Mouse (Mus musculus): Measurements from ENCODE around the gene Slc6a20b. TPM values are rescaled to one million over a fixed set of nuclear protein-coding genes. Genes with fewer than 3 reads are reported as not detected.
A peak's percentile ranks its signal among the peaks of the same experiment; 100 is the strongest.
"Not testable (repeated sequence)": the region's sequence is repeated elsewhere in the genome, so short reads cannot be mapped to it uniquely, and the experiment has no call there.

Slc6a20b gene
- total RNA-seq (2021) (not detected), polyA plus RNA-seq (2012; rRNA removed) (0.02 TPM in 1 of 2 replicates, not detected in the other)
- long read RNA-seq: 0 reads

DNA sequence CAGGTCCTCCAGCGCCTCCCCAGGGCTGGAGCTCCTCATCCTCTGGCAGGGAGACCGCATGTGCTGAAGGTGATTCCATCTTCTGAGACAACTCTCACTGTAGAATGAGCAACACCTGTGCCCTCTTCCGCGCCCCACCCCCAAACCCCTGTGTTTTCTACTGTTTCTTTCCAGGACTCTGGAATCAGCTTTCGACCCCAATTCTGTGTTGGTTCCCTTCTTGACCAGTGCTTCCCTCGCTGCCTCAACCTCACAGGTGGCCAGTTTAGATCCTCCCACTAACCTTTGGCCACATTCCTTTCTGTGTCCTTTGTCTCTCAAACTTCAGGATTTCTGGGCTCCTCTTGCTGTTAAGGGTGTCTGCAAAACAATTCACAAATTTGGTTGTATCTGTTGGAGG lies at the start of gene Slc6a20b:
Slc6a20b (minus strand) TSS at position 285 of the 400 bp plus-strand sequence.
- no peak for DNase-seq
- Histone ChIP-seq H3K4me1 (ENCODE audit: control insufficient read depth, insufficient read depth, low read length) (no peaks in the 10 kb centered on the region), H3K4me3 (no peak within 1 kb of the TSS), H3K79me2 (replicated peaks; ENCODE audit: control insufficient read depth, insufficient read depth, low read length) (no peaks in the 10 kb centered on the region), H3K27me3 (ENCODE audit: control insufficient read depth, insufficient read depth, low read length) (no peaks in the 10 kb centered on the region), H3K27ac (no peak within 1 kb of the TSS), H3K36me3 (ENCODE audit: control insufficient read depth, insufficient read depth, low read length) (no peaks in the 10 kb centered on the region), H3K9ac (ENCODE audit: low read depth, low read length) (no peak within 1 kb of the TSS)
- TF ChIP-seq EP300 (IDR thresholded peaks at IDR 0.05; ENCODE audit: insufficient read depth, low read depth, low read length) (no peak), CTCF (IDR thresholded peaks at IDR 0.05) (no peak), POLR2A (IDR thresholded peaks at IDR 0.05; ENCODE audit: insufficient read depth, low read depth, low read length) (no peak)
- intact Hi-C loops (cut with DNase I): no loop called here
- 83% methylated on average over 6 of the region's 6 CpGs for WGBS

- H3K4me1 ChIP-seq (ENCODE audit: control insufficient read depth, insufficient read depth, low read length): no peaks in the 10 kb centered on the region
- no peaks in the 10 kb centered on the region for H3K36me3 ChIP-seq (ENCODE audit: control insufficient read depth, insufficient read depth, low read length)
- WGBS: 55% methylated on average over 2 of the region's 2 CpGs
- H3K79me2 ChIP-seq (replicated peaks; ENCODE audit: control insufficient read depth, insufficient read depth, low read length): no peaks in the 10 kb centered on the region
- peaks cover 9% of the 10 kb centered on the region for H3K27me3 ChIP-seq (ENCODE audit: control insufficient read depth, insufficient read depth, low read length)
- no peak overlapping the region for H3K4me3 ChIP-seq
- no peak overlapping the region for H3K9ac ChIP-seq (ENCODE audit: low read depth, low read length)
- TF ChIP-seq CTCF (IDR thresholded peaks at IDR 0.05): no peak
- no peak for TF ChIP-seq EP300 (IDR thresholded peaks at IDR 0.05; ENCODE audit: insufficient read depth, low read depth, low read length)
- TF ChIP-seq POLR2A (IDR thresholded peaks at IDR 0.05; ENCODE audit: insufficient read depth, low read depth, low read length): no peak
- intact Hi-C loops (cut with DNase I): no loop called here
- no peak for DNase-seq
- no peak overlapping the region for H3K27ac ChIP-seq
Observed at GRCm38 (mm10) chr9:123679198-123679597, 46.8 kb upstream of the Slc6a20b start.

DNA sequence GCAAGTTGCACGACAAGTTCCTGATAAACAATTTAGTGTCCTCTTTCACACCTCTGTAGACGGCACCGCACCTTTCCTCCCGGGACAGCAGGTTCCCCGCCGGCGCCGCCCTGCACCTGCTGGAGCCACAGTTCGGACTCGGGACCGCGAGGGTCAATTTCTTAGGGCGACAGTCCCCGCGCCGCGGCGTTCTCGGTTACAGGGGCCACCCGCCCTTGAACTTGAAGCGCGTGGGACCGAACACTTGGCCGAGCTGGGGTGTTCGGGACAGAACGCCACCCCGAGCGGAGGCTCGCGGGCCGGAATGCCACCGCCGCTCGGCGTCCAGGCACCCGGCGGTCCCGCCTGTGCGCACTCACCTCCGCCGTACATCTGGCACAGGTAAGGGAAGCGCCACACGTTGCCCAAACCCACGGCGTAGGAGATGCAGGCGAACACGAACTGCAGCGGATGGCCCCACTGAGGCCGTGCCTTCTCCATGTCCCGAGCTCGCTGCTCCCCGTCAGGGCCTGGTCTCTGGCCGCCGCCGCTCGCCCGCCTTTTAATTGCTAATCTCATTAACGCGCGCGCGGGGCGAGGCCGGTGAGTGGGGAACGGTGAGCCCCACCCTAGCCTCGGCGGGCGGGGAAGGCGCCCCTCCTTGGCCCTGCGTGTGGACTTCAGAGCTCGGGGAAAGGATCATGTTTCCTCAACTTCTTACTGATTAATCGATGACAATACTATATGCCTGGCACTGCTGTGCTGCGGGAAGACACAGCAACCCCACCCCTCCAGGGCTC lies 46.2 kb upstream of the Slc6a20b start, which contains the start of the genes Ccr9 and Slc6a20a:
Ccr9 (plus strand) TSS at position 113 of the 779 bp plus-strand sequence.
Slc6a20a (minus strand) TSS at position 559 of the 779 bp plus-strand sequence.
- no peak within 1 kb of the TSS for H3K9ac ChIP-seq (ENCODE audit: low read depth, low read length)
- H3K4me1 ChIP-seq (ENCODE audit: control insufficient read depth, insufficient read depth, low read length): no peaks in the 10 kb centered on the region
- peaks cover 12% of the 10 kb centered on the region for H3K27me3 ChIP-seq (ENCODE audit: control insufficient read depth, insufficient read depth, low read length)
- no peaks in the 10 kb centered on the region for H3K36me3 ChIP-seq (ENCODE audit: control insufficient read depth, insufficient read depth, low read length)
- intact Hi-C loops (cut with DNase I): no loop called here
- peak in 1 of 2 experiments; percentile 20 for DNase-seq
- no peak within 1 kb of the TSS for H3K27ac ChIP-seq
- TF ChIP-seq POLR2A (IDR thresholded peaks at IDR 0.05; ENCODE audit: insufficient read depth, low read depth, low read length) (no peak), CTCF (IDR thresholded peaks at IDR 0.05) (no peak), EP300 (IDR thresholded peaks at IDR 0.05; ENCODE audit: insufficient read depth, low read depth, low read length) (no peak)
- no peaks in the 10 kb centered on the region for H3K79me2 ChIP-seq (replicated peaks; ENCODE audit: control insufficient read depth, insufficient read depth, low read length)
- H3K4me3 ChIP-seq: no peak within 1 kb of the TSS; the same call in 1 of the 2 replicates
- WGBS: 2% methylated on average over 72 of the region's 73 CpGs

GRCm38 (mm10) chr9:123665645-123666044 lies 33.3 kb upstream of the Slc6a20b start:
- no peak overlapping the region for H3K9ac ChIP-seq (ENCODE audit: low read depth, low read length)
- no peaks in the 10 kb centered on the region for H3K79me2 ChIP-seq (replicated peaks; ENCODE audit: control insufficient read depth, insufficient read depth, low read length)
- TF ChIP-seq CTCF (IDR thresholded peaks at IDR 0.05): peak; percentile 58
- no peak for TF ChIP-seq EP300 (IDR thresholded peaks at IDR 0.05; ENCODE audit: insufficient read depth, low read depth, low read length)
- no peaks in the 10 kb centered on the region for H3K27me3 ChIP-seq (ENCODE audit: control insufficient read depth, insufficient read depth, low read length)
- peak; percentile 6 to 24 for DNase-seq
- WGBS: 46% methylated on average over 5 of the region's 5 CpGs
- no peaks in the 10 kb centered on the region for H3K4me1 ChIP-seq (ENCODE audit: control insufficient read depth, insufficient read depth, low read length)
- no peak overlapping the region for H3K27ac ChIP-seq
- no peak overlapping the region for H3K4me3 ChIP-seq
- intact Hi-C loops (cut with DNase I): loop anchor here (10.0 kb wide), 1 partner anchor 109 kb away; no protein-coding TSS in a partner anchor
- no peaks in the 10 kb centered on the region for H3K36me3 ChIP-seq (ENCODE audit: control insufficient read depth, insufficient read depth, low read length)

- 77% methylated on average over 18 of the region's 18 CpGs for WGBS
- H3K79me2 ChIP-seq (replicated peaks; ENCODE audit: control insufficient read depth, insufficient read depth, low read length); DNase-seq; H3K36me3 ChIP-seq (ENCODE audit: control insufficient read depth, insufficient read depth, low read length); H3K9ac ChIP-seq (ENCODE audit: low read depth, low read length); H3K4me1 ChIP-seq (ENCODE audit: control insufficient read depth, insufficient read depth, low read length); H3K27me3 ChIP-seq (ENCODE audit: control insufficient read depth, insufficient read depth, low read length); H3K4me3 ChIP-seq; H3K27ac ChIP-seq: not testable (repeated sequence)
- intact Hi-C loops (cut with DNase I): loop anchor here (10.0 kb wide), 1 partner anchor 115 kb away; no protein-coding TSS in a partner anchor
Observed at GRCm38 (mm10) chr9:123659986-123660676, 27.8 kb upstream of the Slc6a20b start.

DNA sequence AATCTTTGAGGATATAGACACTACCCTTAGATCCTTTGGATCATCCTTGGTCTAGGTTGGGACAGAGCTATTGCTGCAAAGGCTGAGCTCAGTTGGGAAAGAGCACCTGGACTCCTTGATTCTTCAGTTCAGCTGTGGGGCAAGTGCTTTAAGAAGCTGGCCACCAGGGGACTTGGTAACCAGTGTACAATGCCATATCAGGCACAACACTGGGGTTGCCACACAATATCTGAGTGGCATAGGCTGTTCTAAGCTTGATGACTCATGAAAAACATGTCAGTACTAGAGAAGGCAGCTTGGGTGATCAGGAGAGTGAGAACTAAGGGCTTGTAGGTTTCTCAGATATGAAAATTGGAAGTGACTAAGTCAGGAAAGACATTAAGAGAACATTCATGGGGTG lies 26.6 kb upstream of the Slc6a20b start:
- intact Hi-C loops (cut with DNase I): no loop called here
- DNase-seq: no peak
- H3K27ac ChIP-seq: no peak overlapping the region
- no peak overlapping the region for H3K4me3 ChIP-seq
- no peaks in the 10 kb centered on the region for H3K79me2 ChIP-seq (replicated peaks; ENCODE audit: control insufficient read depth, insufficient read depth, low read length)
- no peak overlapping the region for H3K9ac ChIP-seq (ENCODE audit: low read depth, low read length)
- no peaks in the 10 kb centered on the region for H3K27me3 ChIP-seq (ENCODE audit: control insufficient read depth, insufficient read depth, low read length)
- H3K36me3 ChIP-seq (ENCODE audit: control insufficient read depth, insufficient read depth, low read length): no peaks in the 10 kb centered on the region
- no peaks in the 10 kb centered on the region for H3K4me1 ChIP-seq (ENCODE audit: control insufficient read depth, insufficient read depth, low read length)
- no peak for TF ChIP-seq CTCF (IDR thresholded peaks at IDR 0.05)
- TF ChIP-seq POLR2A (IDR thresholded peaks at IDR 0.05; ENCODE audit: insufficient read depth, low read depth, low read length): no peak
- no peak for TF ChIP-seq EP300 (IDR thresholded peaks at IDR 0.05; ENCODE audit: insufficient read depth, low read depth, low read length)
